Mouse (Mus musculus): Measurements from ENCODE around the gene Ank2. TPM values are rescaled to one million over a fixed set of nuclear protein-coding genes. Genes with fewer than 3 reads are reported as not detected.

The Ank2 gene
- polyA plus RNA-seq, 1 experiment from 2014 or later = 25.8 TPM

DNA sequence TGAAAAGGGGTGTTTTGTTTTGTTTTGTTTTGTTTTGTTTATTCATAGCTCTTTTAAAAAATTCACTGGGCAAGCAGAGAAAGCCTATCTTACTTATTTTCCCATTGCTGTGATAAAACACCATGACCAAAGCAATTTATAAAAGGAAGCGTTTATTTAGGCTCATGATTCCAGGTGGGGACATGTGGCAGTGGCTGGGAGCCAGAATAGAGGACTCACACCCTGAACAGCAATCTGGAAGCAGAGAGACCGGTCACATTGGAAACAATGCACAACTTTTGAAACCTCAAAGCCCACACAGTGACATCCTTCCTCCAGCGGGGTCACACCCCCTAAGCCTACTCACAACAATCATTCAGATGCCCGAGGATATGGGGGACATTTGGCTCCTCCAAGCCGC is 285.6 kb downstream of the Ank2 start:
- H3K27ac ChIP-seq = no peak overlapping the region
- WGBS = 76% methylated on average over 5 of the region's 5 CpGs
- H3K9me3 ChIP-seq = no peaks in the 10 kb centered on the region
- no peaks in the 10 kb centered on the region for H3K27me3 ChIP-seq (ENCODE audit: insufficient read depth, poor library complexity, severe bottlenecking)
- no peak overlapping the region for H3K4me3 ChIP-seq
- peaks cover 5% of the 10 kb centered on the region for H3K4me1 ChIP-seq
- H3K36me3 ChIP-seq = no peaks in the 10 kb centered on the region
- DNase-seq (ENCODE audit: low spot score) = no peak

DNA sequence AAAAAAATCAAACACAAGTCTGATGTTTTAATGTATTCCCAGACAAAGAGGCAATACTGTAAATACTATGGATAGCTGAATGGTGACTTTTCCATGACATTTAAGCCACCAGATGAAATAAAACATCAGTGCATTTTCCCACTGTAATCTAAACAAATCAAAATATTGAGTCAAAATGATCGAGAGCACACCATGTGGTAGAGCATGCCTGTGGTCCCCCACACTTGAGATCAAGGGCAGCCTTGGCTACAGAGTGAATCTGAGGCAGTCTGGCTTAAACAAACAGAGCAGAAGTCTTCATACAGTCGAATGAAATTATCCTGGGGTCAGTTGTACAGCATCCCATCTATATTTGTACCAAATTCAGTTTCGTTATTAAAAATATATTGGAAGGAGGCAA is 288.0 kb downstream of the Ank2 start:
- no peak overlapping the region for H3K4me3 ChIP-seq
- H3K27ac ChIP-seq = no peak overlapping the region
- no peak for DNase-seq (ENCODE audit: low spot score)
- WGBS = 76% methylated on average over 3 of the region's 3 CpGs
- no peaks in the 10 kb centered on the region for H3K9me3 ChIP-seq
- H3K27me3 ChIP-seq (ENCODE audit: insufficient read depth, poor library complexity, severe bottlenecking) = no peaks in the 10 kb centered on the region
- peaks cover 6% of the 10 kb centered on the region for H3K4me1 ChIP-seq
- H3K36me3 ChIP-seq = no peaks in the 10 kb centered on the region

DNA sequence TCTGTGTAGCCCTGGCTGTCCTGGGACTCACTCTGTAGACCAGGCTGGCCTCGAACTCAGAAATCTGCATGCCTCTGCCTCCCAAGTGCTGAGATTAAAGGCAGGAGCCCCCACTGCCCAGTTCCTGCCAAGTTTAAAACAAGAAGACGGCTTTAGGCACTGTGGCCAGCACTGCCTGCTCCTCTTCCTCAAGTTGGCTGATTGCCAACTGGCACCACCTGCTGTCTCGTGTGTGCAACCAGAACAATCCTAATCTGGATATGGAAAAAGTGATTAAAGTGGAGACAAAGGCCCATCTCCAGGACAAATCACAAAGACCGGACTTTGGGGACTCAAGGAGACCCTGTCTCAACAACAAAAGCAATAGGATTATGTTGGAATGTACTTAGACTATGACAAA is 288.6 kb downstream of the Ank2 start:
- H3K4me3 ChIP-seq = no peak overlapping the region
- no peaks in the 10 kb centered on the region for H3K27me3 ChIP-seq (ENCODE audit: insufficient read depth, poor library complexity, severe bottlenecking)
- H3K9me3 ChIP-seq = no peaks in the 10 kb centered on the region
- DNase-seq (ENCODE audit: low spot score) = no peak
- no peak overlapping the region for H3K27ac ChIP-seq
- H3K36me3 ChIP-seq = no peaks in the 10 kb centered on the region
- 61% methylated on average over 4 of the region's 4 CpGs for WGBS
- H3K4me1 ChIP-seq = peaks cover 6% of the 10 kb centered on the region

DNA sequence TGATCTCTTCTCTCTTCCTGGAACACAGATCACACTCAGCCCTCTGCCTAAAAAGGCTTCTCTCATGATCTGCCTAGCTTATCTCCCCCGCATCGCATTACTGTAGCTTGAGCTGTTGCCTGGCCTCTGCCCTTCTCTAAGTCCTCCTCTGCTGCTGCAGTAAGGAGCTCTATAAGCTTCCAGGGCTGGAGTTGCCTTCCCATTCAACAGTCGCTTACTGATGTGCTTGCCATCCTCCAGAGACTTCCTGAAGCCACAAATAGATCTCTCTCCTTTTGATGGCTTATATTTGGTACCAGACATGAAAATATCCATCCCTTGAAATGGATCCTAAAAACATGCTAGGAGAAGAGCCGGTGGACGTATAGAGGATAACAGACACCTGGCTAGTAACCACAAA is 290.3 kb downstream of the Ank2 start:
- Histone ChIP-seq H3K27ac (no peak overlapping the region), H3K36me3 (no peaks in the 10 kb centered on the region), H3K9me3 (no peaks in the 10 kb centered on the region), H3K4me1 (peaks cover 6% of the 10 kb centered on the region), H3K4me3 (no peak overlapping the region), H3K27me3 (ENCODE audit: insufficient read depth, poor library complexity, severe bottlenecking) (no peaks in the 10 kb centered on the region)
- WGBS = 66% methylated on average over 5 of the region's 5 CpGs
- DNase-seq (ENCODE audit: low spot score) = no peak

DNA sequence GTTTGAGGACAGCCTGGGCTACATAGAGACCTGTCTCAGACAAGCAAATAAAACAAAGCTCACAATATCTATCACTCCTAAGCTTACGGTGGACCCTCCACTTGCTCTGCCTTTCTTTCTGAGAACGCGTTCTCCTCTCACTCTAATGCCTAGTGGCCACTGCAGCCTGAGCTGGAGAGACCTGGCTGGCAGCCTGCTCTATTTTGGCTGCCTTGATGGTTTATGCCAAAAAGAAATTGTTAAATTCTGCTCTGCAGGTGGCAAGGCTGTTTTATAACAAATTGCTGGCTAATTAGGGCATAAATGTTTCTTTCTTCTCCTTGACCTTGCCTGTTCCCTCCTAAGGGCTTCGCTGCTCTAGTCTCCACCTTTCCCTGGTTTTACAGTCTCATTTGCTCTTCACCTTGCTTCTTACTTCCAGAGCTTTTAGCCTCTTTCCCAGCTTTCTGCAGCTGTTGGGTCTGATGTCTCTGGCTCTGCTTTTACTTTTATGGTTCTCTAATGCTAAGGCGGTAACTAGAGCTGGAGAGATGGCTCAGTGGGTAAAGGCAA is 293.2 kb downstream of the Ank2 start:
- no peaks in the 10 kb centered on the region for H3K27me3 ChIP-seq (ENCODE audit: insufficient read depth, poor library complexity, severe bottlenecking)
- no peaks in the 10 kb centered on the region for H3K9me3 ChIP-seq
- H3K36me3 ChIP-seq = no peaks in the 10 kb centered on the region
- no peak for DNase-seq (ENCODE audit: low spot score)
- H3K4me1 ChIP-seq = peaks cover 9% of the 10 kb centered on the region
- no peak overlapping the region for H3K4me3 ChIP-seq
- no peak overlapping the region for H3K27ac ChIP-seq
- 92% methylated on average over 5 of the region's 5 CpGs for WGBS

DNA sequence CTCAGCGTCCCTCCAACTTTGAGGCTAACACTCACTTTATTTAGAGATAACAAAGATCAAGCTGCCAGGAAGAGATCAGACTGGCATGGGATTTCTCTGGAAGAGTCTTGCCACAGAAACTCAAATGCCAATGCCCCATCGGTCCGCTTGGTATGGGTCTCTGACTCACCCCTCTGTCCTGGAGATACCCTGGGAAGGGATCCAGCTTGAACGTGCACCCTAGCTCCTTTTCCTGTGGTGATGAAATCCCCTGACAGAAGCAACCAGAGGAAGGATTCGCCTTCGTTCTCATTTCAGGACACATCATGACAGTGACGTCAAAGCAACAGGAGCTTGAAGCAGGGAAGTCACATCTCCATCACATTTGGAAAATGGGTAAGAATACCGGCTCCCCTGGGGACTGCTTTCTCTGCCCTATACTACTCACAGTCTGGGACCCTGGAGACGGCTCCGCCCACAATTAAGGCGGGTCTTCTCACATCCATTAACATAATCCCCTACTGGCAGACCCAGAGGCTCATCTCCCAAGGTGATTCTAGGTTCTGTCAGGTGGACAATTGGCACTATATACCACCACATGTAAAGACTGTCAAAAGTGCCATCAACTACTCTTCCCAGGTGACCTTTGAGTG is 296.6 kb downstream of the Ank2 start:
- H3K36me3 ChIP-seq = no peaks in the 10 kb centered on the region
- no peak overlapping the region for H3K27ac ChIP-seq
- H3K27me3 ChIP-seq (ENCODE audit: insufficient read depth, poor library complexity, severe bottlenecking) = no peaks in the 10 kb centered on the region
- WGBS = 29% methylated on average over 11 of the region's 11 CpGs
- DNase-seq (ENCODE audit: low spot score) = no peak
- 0 out of 2 replicates have a peak, but pooled peaks cover 3% of the 10 kb centered on the region for H3K4me1 ChIP-seq
- no peak overlapping the region for H3K4me3 ChIP-seq
- no peaks in the 10 kb centered on the region for H3K9me3 ChIP-seq

DNA sequence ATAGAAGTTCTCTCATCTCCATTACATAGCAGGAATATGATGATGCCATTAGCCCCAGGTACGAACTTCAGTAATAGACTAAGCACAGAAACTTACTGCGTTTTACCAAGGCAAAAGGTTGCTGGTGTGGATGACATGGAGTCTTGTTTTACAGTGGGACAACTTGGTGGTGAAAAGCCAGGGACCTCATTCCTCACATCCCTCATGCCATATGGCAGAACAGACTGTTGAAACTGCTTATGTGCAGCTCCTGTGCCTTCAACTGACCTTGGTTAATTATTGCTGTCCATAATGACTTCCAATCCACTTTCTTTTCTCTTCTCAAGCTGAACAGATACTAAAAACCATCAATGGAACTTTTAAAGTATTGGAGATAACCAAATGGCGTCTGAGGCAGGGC is 298.4 kb downstream of the Ank2 start:
- Histone ChIP-seq H3K27ac (no peak overlapping the region), H3K27me3 (ENCODE audit: insufficient read depth, poor library complexity, severe bottlenecking) (no peaks in the 10 kb centered on the region), H3K36me3 (no peaks in the 10 kb centered on the region), H3K4me3 (no peak overlapping the region), H3K9me3 (no peaks in the 10 kb centered on the region), H3K4me1 (0 out of 2 replicates have a peak, but pooled peaks cover 3% of the 10 kb centered on the region)
- DNase-seq (ENCODE audit: low spot score) = no peak
- WGBS = 66% methylated on average over 3 of the region's 3 CpGs

DNA sequence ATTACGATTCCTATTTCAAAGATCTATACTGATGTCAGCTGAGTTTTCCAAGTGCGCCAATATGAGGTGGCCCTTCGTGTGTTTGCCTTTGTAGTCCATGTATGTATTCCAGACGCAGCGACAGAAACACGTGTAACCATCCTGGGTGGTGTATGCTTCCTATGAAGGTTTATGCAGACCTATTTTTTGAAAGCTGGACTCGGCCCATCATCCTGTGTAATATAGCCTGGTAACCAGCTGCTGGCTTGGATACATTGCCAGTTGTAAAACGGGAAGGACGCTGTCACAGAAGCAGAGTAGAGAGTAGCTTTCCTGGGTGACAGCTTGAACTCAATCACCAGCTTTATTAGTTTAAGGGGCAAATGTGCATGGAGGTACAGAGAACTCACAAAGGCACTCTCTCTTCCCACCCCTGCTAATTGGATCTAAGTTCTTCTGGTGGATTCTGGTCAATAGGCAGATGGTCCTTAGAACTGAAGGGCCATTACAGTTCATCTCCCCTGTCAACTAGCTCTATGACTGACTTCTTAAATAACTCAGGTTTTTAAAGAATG is 300.0 kb downstream of the Ank2 start:
- no peak overlapping the region for H3K4me3 ChIP-seq
- 91% methylated on average over 9 of the region's 9 CpGs for WGBS
- H3K27me3 ChIP-seq (ENCODE audit: insufficient read depth, poor library complexity, severe bottlenecking) = no peaks in the 10 kb centered on the region
- H3K4me1 ChIP-seq = 0 out of 2 replicates have a peak, but pooled peaks cover 3% of the 10 kb centered on the region
- no peaks in the 10 kb centered on the region for H3K9me3 ChIP-seq
- no peak for DNase-seq (ENCODE audit: low spot score)
- no peak overlapping the region for H3K27ac ChIP-seq
- no peaks in the 10 kb centered on the region for H3K36me3 ChIP-seq

DNA sequence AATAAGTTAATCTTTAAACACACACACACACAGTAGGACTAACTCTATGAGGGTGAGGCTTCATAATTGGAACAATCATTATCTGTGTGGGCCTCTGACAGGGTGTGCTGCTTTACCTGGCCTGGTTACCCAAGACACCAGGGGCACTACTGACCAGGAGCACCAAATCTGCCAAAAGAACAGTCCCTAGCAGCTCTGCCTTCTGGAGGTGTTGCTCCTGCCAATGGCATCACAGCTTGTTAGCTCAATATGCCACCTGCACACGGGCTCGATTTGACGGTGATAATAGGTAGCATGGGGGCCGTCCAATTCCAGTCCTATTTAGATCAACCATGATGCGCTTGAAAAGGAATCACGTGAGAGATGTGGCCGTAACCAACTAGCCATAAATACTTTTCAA is 300.5 kb downstream of the Ank2 start:
- H3K9me3 ChIP-seq = no peaks in the 10 kb centered on the region
- no peaks in the 10 kb centered on the region for H3K27me3 ChIP-seq (ENCODE audit: insufficient read depth, poor library complexity, severe bottlenecking)
- 91% methylated on average over 7 of the region's 7 CpGs for WGBS
- no peak for DNase-seq (ENCODE audit: low spot score)
- no peak overlapping the region for H3K27ac ChIP-seq
- no peak overlapping the region for H3K4me3 ChIP-seq
- no peaks in the 10 kb centered on the region for H3K36me3 ChIP-seq
- 0 out of 2 replicates have a peak, but pooled peaks cover 3% of the 10 kb centered on the region for H3K4me1 ChIP-seq

DNA sequence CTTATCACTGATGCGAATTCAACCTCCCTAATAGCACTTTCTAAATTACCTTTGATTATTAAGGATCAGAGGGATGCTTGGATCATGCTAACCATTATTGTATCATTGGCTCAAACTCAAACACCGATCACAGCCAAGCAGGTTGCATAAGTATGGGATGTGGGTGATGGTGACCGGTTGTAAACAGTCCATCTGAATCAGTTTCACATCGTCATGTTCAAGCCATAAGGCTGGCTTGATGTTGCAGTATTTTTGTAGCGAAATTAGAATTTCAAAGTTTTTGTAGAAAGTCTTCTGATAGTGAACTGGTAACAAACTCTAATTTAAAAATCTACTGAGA is 310.4 kb downstream of the Ank2 start:
- Histone ChIP-seq H3K36me3 (no peaks in the 10 kb centered on the region), H3K27me3 (ENCODE audit: insufficient read depth, poor library complexity, severe bottlenecking) (no peaks in the 10 kb centered on the region), H3K4me1 (no peaks in the 10 kb centered on the region), H3K4me3 (no peak overlapping the region), H3K9me3 (no peaks in the 10 kb centered on the region), H3K27ac (no peak overlapping the region)
- WGBS = 88% methylated on average over 5 of the region's 5 CpGs
- no peak for DNase-seq (ENCODE audit: low spot score)

DNA sequence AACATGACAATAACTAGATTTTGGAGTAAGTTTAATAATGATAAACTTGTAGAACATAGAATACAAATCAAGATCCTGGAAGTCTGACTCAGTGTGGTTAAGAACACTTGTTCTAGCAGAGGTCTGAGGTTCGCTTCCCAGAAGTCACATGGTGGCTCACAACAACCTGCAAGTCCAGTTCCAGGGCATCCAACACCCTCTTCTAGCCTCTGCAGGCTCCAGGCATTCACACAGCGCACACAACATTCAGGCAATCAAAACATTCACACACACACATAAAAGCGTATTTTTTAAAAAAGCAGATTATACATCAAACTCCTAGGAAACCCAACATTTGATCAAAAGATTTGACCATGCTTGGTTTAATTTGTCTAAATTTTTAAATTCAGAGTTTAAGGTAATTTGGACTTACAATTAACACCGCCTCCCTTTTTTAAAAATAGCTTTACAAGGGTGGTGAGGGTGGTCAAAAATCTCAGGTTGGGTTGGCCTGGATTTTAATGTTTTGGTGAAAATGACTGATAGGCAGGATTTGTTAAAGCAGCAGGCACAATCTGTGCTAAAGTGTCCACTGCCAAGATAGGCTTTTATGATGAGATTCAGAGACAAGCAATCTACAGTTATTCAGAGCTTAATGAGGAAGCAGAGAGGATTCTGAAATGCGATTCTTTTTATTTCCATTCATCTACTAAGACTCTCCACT is 310.9 kb downstream of the Ank2 start:
- WGBS = 86% methylated on average over 5 of the region's 5 CpGs

DNA sequence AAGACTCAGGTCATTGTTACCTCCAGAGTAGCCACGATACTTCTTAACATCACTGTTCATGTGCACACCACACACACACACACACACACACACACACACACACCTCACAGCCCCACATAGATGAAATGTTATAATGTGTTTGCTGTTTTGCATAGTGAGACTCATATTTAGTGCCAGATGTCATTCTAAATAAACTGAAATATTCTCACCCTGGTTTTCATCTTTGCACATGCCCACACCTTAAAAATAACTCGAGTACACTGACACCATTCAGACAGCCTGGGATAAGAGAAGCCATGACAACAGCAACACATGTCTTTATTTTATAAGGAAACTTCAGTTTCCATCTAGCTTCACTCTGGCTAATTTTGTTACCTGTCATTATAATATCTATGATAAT is 312.1 kb downstream of the Ank2 start:
- H3K4me1 ChIP-seq = no peaks in the 10 kb centered on the region
- H3K4me3 ChIP-seq = no peak overlapping the region
- H3K9me3 ChIP-seq = no peaks in the 10 kb centered on the region
- H3K27me3 ChIP-seq (ENCODE audit: insufficient read depth, poor library complexity, severe bottlenecking) = no peaks in the 10 kb centered on the region
- no peaks in the 10 kb centered on the region for H3K36me3 ChIP-seq
- 86% methylated on average over 2 of the region's 2 CpGs for WGBS
- H3K27ac ChIP-seq = no peak overlapping the region
- no peak for DNase-seq (ENCODE audit: low spot score)

More for the DNA sequence above, 310.9 kb downstream of the Ank2 start:
- Histone ChIP-seq H3K4me3 (no peak overlapping the region), H3K9me3 (no peaks in the 10 kb centered on the region), H3K36me3 (no peaks in the 10 kb centered on the region), H3K27me3 (ENCODE audit: insufficient read depth, poor library complexity, severe bottlenecking) (no peaks in the 10 kb centered on the region), H3K27ac (no peak overlapping the region), H3K4me1 (no peaks in the 10 kb centered on the region)
- DNase-seq (ENCODE audit: low spot score) = no peak

DNA sequence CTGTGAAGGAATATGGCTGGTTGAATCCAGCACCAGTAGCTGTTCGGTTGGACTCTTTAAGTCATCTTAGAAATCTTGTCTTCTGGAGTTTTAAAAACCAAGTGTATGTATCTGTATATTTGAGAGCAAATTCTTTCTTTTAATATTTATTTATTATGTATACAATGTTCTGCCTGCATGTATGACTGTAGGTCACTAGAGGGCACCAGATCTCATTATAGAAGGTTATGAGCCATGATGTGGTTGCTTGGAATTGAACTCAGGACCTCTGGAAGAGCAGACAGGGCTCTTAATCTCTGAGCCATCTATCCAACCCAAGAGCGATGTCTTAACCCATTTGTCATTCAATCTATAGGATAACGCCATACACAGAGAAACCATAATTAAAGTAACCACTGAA is 312.9 kb downstream of the Ank2 start:
- Histone ChIP-seq H3K27ac (no peak overlapping the region), H3K36me3 (no peaks in the 10 kb centered on the region), H3K9me3 (no peaks in the 10 kb centered on the region), H3K4me3 (no peak overlapping the region), H3K27me3 (ENCODE audit: insufficient read depth, poor library complexity, severe bottlenecking) (no peaks in the 10 kb centered on the region), H3K4me1 (no peaks in the 10 kb centered on the region)
- DNase-seq (ENCODE audit: low spot score) = no peak
- 85% methylated on average over 3 of the region's 3 CpGs for WGBS

All from heart, embryonic 10.5 days (tissue).